Mouse (Mus musculus) myocyte (in vitro differentiated cells): ENCODE measurements around the gene Spag9. TPM values are rescaled to one million over a fixed set of nuclear protein-coding genes. Genes with fewer than 3 reads are reported as not detected.

ENCODE experiments used
- H3K27me3 ChIP-seq: one replicate; pipeline ENCODE4 v1.6.1; 2011; ENCODE audit not compliant: control insufficient read depth, insufficient read depth, insufficient read length
- H3K36me3 ChIP-seq: one replicate; pipeline ENCODE4 v1.6.1; 2011; ENCODE audit not compliant: control insufficient read depth, insufficient read depth
- H3K4me2 ChIP-seq: one replicate; pipeline ENCODE4 v1.6.1; 2011; ENCODE audit warnings: low read depth, control low read depth
- H3K4me3 ChIP-seq: one replicate; pipeline ENCODE4 v1.5.1; 2011; ENCODE audit warnings: mild to moderate bottlenecking, control low read depth, moderate library complexity
- H3K79me2 ChIP-seq: one replicate; pipeline ENCODE4 v1.6.1; 2011; ENCODE audit not compliant: control insufficient read depth, insufficient read depth
- H3ac ChIP-seq: one replicate; pipeline ENCODE4 v1.6.1; 2011; ENCODE audit not compliant: control insufficient read depth, insufficient read length
- CEBPB ChIP-seq: IDR thresholded peaks from 2 replicates; pipeline ENCODE4 v1.6.1; 2011; ENCODE audit warnings: mild to moderate bottlenecking, moderate library complexity; ENCODE audit not compliant: poor library complexity, insufficient read depth, severe bottlenecking
- E2F4 ChIP-seq: IDR thresholded peaks from one replicate; pipeline ENCODE4 v1.6.1; 2011; ENCODE audit warnings: mild to moderate bottlenecking, control low read depth, moderate library complexity; ENCODE audit not compliant: insufficient read depth
- MAX ChIP-seq: IDR thresholded peaks from one replicate; pipeline ENCODE4 v1.6.1; 2011; ENCODE audit warnings: low read depth, mild to moderate bottlenecking, control low read depth
- MYOD1 ChIP-seq, 3 experiments: IDR thresholded peaks; one replicate each; pipeline ENCODE4 v1.6.1; 2011; ENCODE audit warnings: control low read depth in 2 of 3, low read depth in 2 of 3, mild to moderate bottlenecking in 2 of 3, moderate library complexity in 1 of 3; ENCODE audit not compliant: insufficient read length in 2 of 3, control insufficient read depth in 1 of 3
- MYOG ChIP-seq, 3 experiments: IDR thresholded peaks; one replicate each; pipeline ENCODE4 v1.6.1; 2011; ENCODE audit warnings: control low read depth in 2 of 3, low read depth in 2 of 3, mild to moderate bottlenecking in 2 of 3; ENCODE audit not compliant: insufficient read length in 2 of 3, control insufficient read depth in 1 of 3, insufficient read depth in 1 of 3
- POLR2A ChIP-seq: IDR thresholded peaks from one replicate; pipeline ENCODE4 v1.6.1; 2011; ENCODE audit warnings: low read depth, mild to moderate bottlenecking, control low read depth, moderate library complexity; ENCODE audit not compliant: insufficient read length
- POLR2AphosphoS2 ChIP-seq: IDR thresholded peaks from one replicate; pipeline ENCODE4 v1.6.1; 2011; ENCODE audit warnings: low read depth, control low read depth; ENCODE audit not compliant: insufficient read length
- REST ChIP-seq: IDR thresholded peaks from one replicate; pipeline ENCODE4 v1.6.1; 2011; ENCODE audit warnings: mild to moderate bottlenecking, control low read depth, moderate library complexity; ENCODE audit not compliant: insufficient read depth, insufficient read length
- SRF ChIP-seq: IDR thresholded peaks from one replicate; pipeline ENCODE4 v1.6.1; 2011; ENCODE audit warnings: low read depth; ENCODE audit not compliant: control insufficient read depth, insufficient read length
- TCF12 ChIP-seq: IDR thresholded peaks from one replicate; pipeline ENCODE4 v1.6.1; 2011; ENCODE audit warnings: mild to moderate bottlenecking, control low read depth; ENCODE audit not compliant: poor library complexity, insufficient read depth, severe bottlenecking
- TCF3 ChIP-seq: IDR thresholded peaks from one replicate; pipeline ENCODE4 v1.6.1; 2011; ENCODE audit warnings: low read depth, control low read depth; ENCODE audit not compliant: insufficient read length
- USF1 ChIP-seq: IDR thresholded peaks from one replicate; pipeline ENCODE4 v1.6.1; 2011; ENCODE audit warnings: low read depth, mild to moderate bottlenecking, control low read depth, moderate library complexity
- polyA plus RNA-seq: library from polyadenylated mRNA; unstranded; fragments of >200 nt; fragmentation: generic; extraction: Trizol; gene quantifications from one replicate; pipeline ENCODE4 v1.2.1, GENCODE M21; 2012; ENCODE audit warnings: missing spikeins

The Spag9 gene
- polyA plus RNA-seq, 1 experiment = 16.9 TPM

DNA sequence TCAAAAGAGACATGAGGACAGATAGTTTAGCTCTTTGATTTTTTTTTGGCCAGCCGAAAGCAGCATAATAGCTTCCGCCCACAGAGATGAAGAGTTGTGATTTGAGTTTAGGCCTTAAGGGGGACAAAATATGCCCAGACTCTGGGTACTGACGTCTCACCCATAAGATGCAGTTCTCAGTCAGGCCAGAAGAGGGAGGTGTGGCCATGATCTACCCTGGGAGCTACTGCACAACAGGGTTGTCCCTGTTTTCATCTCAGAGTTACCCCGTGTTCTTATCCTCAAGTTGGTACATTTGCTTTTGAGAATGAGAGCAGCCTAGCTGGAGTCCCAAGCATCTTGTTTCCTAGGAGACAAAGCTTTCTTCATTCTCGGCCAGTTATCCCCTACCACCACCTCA lies 132.1 kb downstream of the Spag9 start:
- Histone ChIP-seq H3K27me3 (no peaks in the 10 kb centered on the region), H3K79me2 (no peaks in the 10 kb centered on the region), H3K4me2 (no peak overlapping the region), H3K4me3 (no peak overlapping the region), H3ac (no peak overlapping the region), H3K36me3 (peaks cover 7% of the 10 kb centered on the region)
- TF ChIP-seq CEBPB = no peak
- no peak for TF ChIP-seq MYOG (IDR thresholded peaks at IDR 0.05; ENCODE audit: control insufficient read depth in 1 of 3, insufficient read depth in 1 of 3, insufficient read length in 2 of 3, low read depth in 2 of 3)
- no peak for TF ChIP-seq USF1
- peak; percentile 30 for TF ChIP-seq POLR2AphosphoS2
- TF ChIP-seq POLR2A = no peak
- no peak for TF ChIP-seq TCF12
- TF ChIP-seq MAX = no peak
- TF ChIP-seq REST = no peak

GRCm38 (mm10) chr11:94128506-94128905 lies 132.6 kb downstream of the Spag9 start:
- Histone ChIP-seq H3K36me3 (peaks cover 5% of the 10 kb centered on the region), H3K4me2 (no peak overlapping the region), H3K4me3 (no peak overlapping the region), H3K27me3 (no peaks in the 10 kb centered on the region), H3K79me2 (no peaks in the 10 kb centered on the region), H3ac (no peak overlapping the region)
- TF ChIP-seq E2F4 = no peak
- no peak for TF ChIP-seq REST
- TF ChIP-seq USF1 = no peak
- TF ChIP-seq MYOG (IDR thresholded peaks at IDR 0.05; ENCODE audit: control insufficient read depth in 1 of 3, insufficient read depth in 1 of 3, insufficient read length in 2 of 3, low read depth in 2 of 3) = no peak
- TF ChIP-seq POLR2A = no peak
- no peak for TF ChIP-seq MAX
- TF ChIP-seq TCF3 = no peak
- no peak for TF ChIP-seq TCF12
- TF ChIP-seq SRF = no peak
- TF ChIP-seq MYOD1 (IDR thresholded peaks at IDR 0.05; ENCODE audit: control insufficient read depth in 1 of 3, insufficient read length in 2 of 3, low read depth in 2 of 3) = no peak

GRCm38 (mm10) chr11:94129261-94130059 lies 133.6 kb downstream of the Spag9 start:
- Histone ChIP-seq H3K4me3 (no peak overlapping the region), H3ac (no peak overlapping the region), H3K79me2 (no peaks in the 10 kb centered on the region), H3K4me2 (no peak overlapping the region), H3K27me3 (no peaks in the 10 kb centered on the region), H3K36me3 (no peaks in the 10 kb centered on the region)
- TF ChIP-seq POLR2A = no peak
- peak; percentile 44 for TF ChIP-seq POLR2AphosphoS2

DNA sequence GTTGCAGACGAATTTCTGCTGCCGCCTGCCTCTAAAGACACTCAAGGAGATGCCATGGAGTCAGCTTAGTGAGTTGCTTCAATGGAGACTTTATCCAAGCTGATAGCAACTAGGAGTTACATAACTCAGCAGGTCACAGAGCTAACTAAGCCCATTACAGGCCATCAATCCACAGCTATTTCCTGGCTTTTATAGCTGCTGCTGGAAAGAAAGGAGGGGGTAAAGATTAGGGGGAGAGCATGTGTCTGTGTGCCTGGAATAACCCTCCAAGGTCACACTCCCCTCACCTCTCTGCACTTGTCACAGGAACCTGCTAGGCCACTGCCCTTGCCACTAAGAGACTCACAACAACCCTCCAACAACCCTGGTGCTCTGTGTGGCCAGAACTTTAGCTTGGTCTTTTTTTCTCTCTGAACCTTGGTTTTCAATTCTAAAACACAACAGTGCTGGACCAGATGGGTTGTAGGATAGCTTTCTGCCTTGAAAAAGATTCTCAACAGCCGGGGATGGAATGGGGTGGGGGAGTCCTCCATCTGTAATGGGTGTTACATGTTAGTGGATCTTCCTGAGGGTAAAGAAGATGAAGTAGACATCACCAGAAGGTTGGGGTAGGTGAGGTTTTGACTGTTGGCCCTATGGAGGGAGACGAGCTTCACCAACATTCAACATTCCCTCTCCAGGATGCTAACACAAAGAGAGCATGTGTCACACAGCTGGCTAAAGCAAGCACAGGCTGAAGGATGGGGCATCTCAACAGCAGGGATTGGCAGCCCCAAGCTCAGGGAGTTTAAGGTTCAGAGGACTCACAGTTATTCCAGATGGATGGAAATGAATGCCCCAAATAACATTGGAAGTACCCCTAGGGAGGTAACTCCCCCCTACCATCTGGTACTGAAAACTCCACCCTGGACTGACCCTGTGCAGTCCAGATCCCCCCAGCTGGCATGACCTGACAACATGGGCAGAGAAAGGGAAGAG lies 134.5 kb downstream of the Spag9 start:
- H3K36me3 ChIP-seq = no peaks in the 10 kb centered on the region
- H3K4me2 ChIP-seq = no peak overlapping the region
- H3K79me2 ChIP-seq = no peaks in the 10 kb centered on the region
- no peak overlapping the region for H3ac ChIP-seq
- no peaks in the 10 kb centered on the region for H3K27me3 ChIP-seq
- TF ChIP-seq TCF3 (no peak), SRF (no peak), POLR2A (no peak), MAX (no peak), POLR2AphosphoS2 (no peak), TCF12 (no peak), CEBPB (no peak), E2F4 (no peak)
- no peak overlapping the region for H3K4me3 ChIP-seq

DNA sequence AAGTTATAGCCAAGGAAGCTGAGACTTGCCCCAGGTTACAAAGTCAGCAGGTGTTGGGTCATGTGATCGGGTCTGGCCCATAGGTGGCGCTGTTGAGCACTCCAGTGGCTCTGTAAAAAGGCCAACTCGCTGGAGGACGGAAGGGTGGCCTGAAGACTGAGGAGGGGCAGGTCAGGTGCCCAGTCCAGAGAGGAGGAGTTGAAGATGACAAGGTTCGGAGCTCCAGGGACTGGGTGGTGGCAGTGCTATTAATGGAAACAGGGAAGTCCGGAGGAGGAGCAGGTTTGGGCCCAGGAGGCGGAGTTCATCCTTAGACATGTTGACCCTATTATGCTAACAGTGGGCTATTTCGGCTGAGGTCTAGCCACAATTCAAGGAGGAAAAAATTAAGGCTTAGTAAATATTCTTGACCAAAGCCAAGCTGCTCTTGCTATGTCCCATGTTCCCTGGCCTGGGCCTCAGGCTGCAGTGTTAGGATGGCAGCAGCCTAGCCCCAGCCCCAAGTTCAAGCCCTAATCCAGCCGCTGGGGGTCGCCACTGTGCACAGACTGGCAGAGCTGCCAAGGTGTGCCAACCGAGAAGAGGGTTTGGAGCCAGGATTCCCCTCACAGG lies 137.6 kb downstream of the Spag9 start:
- H3K79me2 ChIP-seq = no peaks in the 10 kb centered on the region
- no peaks in the 10 kb centered on the region for H3K27me3 ChIP-seq
- H3K36me3 ChIP-seq = no peaks in the 10 kb centered on the region
- no peak for TF ChIP-seq SRF
- TF ChIP-seq TCF3 = no peak
- TF ChIP-seq CEBPB = no peak
- peak in 1 of 3 experiments; percentile 51 for TF ChIP-seq MYOG (IDR thresholded peaks at IDR 0.05; ENCODE audit: control insufficient read depth in 1 of 3, insufficient read depth in 1 of 3, insufficient read length in 2 of 3, low read depth in 2 of 3)
- TF ChIP-seq POLR2AphosphoS2 = no peak
- TF ChIP-seq MYOD1 (IDR thresholded peaks at IDR 0.05; ENCODE audit: control insufficient read depth in 1 of 3, insufficient read length in 2 of 3, low read depth in 2 of 3) = peak in 2 of 3 experiments; percentile 20 to 63
- peak; percentile 91 for TF ChIP-seq USF1
- no peak for TF ChIP-seq E2F4
- TF ChIP-seq REST = no peak
- TF ChIP-seq MAX = no peak
- no peak for TF ChIP-seq POLR2A
- TF ChIP-seq TCF12 = no peak
- peak overlapping the region; percentile 5 for H3K4me3 ChIP-seq
- peak overlapping the region; percentile 49 for H3K4me2 ChIP-seq
- H3ac ChIP-seq = no peak overlapping the region
